Comparison of ENCODE assay signal across 8 mouse cellular contexts in genomic region chr2:160733131-160733531, GRCm38 (mm10). TPM values are rescaled to one million over a fixed set of nuclear protein-coding genes. Genes with fewer than 3 reads are reported as not detected.
DNase-seq lines count a peak whose midpoint lies in the region; ATAC-seq and TF ChIP-seq lines count a peak whose summit lies in the region.

No protein-coding gene starts in this region.

- H3K4me3 ChIP-seq in CH12.LX (replicated peaks in 1 of 3; ENCODE audit: low read depth in 2 of 3, low read length in 2 of 3, poor library complexity in 1 of 3): peak overlapping the region in 2 of 3 experiments; percentile 61 to 82
- H3K4me3 ChIP-seq in hindbrain, embryonic 13.5 days: peak overlapping the region; percentile 88
- H3K4me3 ChIP-seq in midbrain, embryonic 14.5 days (replicated peaks; ENCODE audit: low read depth, low read length): peak overlapping the region; percentile 89

- peak overlapping the region; percentile 68 for H3K4me2 ChIP-seq in CH12.LX (ENCODE audit: insufficient read depth, low read depth, poor library complexity, severe bottlenecking)
- peak overlapping the region; percentile 94 for H3K4me2 ChIP-seq in hindbrain, embryonic 13.5 days
- H3K4me2 ChIP-seq in midbrain, embryonic 14.5 days (ENCODE audit: low read length): peak overlapping the region; percentile 75

- TF ChIP-seq CTCF in CH12.LX (conservative IDR thresholded peaks at IDR 0.05 in 1 of 2, IDR thresholded peaks at IDR 0.05 in 1 of 2; ENCODE audit: low read depth in 2 of 2, low read length in 2 of 2): no peak

- no peak for TF ChIP-seq POLR2A in CH12.LX (IDR thresholded peaks at IDR 0.05; ENCODE audit: low read depth, low read length)

- peaks cover 0 to 32% of the 10 kb centered on the region in 2 experiments for H3K36me3 ChIP-seq in CH12.LX (replicated peaks in 1 of 2; ENCODE audit: control insufficient read depth in 1 of 2, insufficient read depth in 1 of 2, low read length in 1 of 2)
- H3K36me3 ChIP-seq in hindbrain, embryonic 13.5 days: peaks cover 38% of the 10 kb centered on the region
- peaks cover 31% of the 10 kb centered on the region for H3K36me3 ChIP-seq in midbrain, embryonic 14.5 days (ENCODE audit: control insufficient read depth, insufficient read depth, low read length)

- H3K79me2 ChIP-seq in CH12.LX (replicated peaks; ENCODE audit: control insufficient read depth, extremely low read depth, insufficient read depth, poor library complexity, severe bottlenecking): no peaks in the 10 kb centered on the region; the same call in 1 of the 2 replicates

- TF ChIP-seq EP300 in CH12.LX (IDR thresholded peaks at IDR 0.05; ENCODE audit: low read length): no peak

- H3K27me3 ChIP-seq in CH12.LX (replicated peaks): peaks cover 2% of the 10 kb centered on the region
- H3K27me3 ChIP-seq in hindbrain, embryonic 13.5 days: no peaks in the 10 kb centered on the region
- no peaks in the 10 kb centered on the region for H3K27me3 ChIP-seq in midbrain, embryonic 14.5 days (ENCODE audit: control insufficient read depth, insufficient read depth, low read length)

- ATAC-seq in hindbrain, embryonic 13.5 days (ENCODE audit: low FRiP score): no peak
- no peak for ATAC-seq in midbrain, embryonic 14.5 days (ENCODE audit: low FRiP score, low TSS enrichment)

- no peak for TF ChIP-seq RAD21 in CH12.LX (IDR thresholded peaks at IDR 0.05; ENCODE audit: low read depth, low read length)

- dilution Hi-C loops in CH12.LX (cut with MboI; ENCODE audit: extremely low pct_ligation_motif_present, extremely low pct_unique_long_range_greater_than_20kb, low sequenced_read_pairs): no loop called here

- in situ Hi-C loops in CH12.LX (cut with MboI; ENCODE audit: low pct_ligation_motif_present, low pct_unique_long_range_greater_than_20kb, low sequenced_read_pairs): no loop called here

- intact Hi-C loops in gastrocnemius, postnatal 14 days (cut with DNase I; ENCODE audit: low total_unique reads): no loop called here

- peak overlapping the region; percentile 61; the same call in 1 of the 2 replicates for H3K9ac ChIP-seq in CH12.LX (ENCODE audit: insufficient read depth, low read depth)
- peak overlapping the region; percentile 99 for H3K9ac ChIP-seq in hindbrain, embryonic 13.5 days
- peak overlapping the region; percentile 100 for H3K9ac ChIP-seq in midbrain, embryonic 14.5 days (replicated peaks; ENCODE audit: low read length)

- peaks cover 2% of the 10 kb centered on the region for H3K9me3 ChIP-seq in CH12.LX (replicated peaks; ENCODE audit: low read length)
- H3K9me3 ChIP-seq in hindbrain, embryonic 13.5 days: no peaks in the 10 kb centered on the region
- no peaks in the 10 kb centered on the region for H3K9me3 ChIP-seq in midbrain, embryonic 14.5 days (ENCODE audit: control insufficient read depth, low read length)

- 63% methylated on average over 7 of the region's 7 CpGs for WGBS in hindbrain, embryonic 13.5 days
- WGBS in midbrain, embryonic 14.5 days: 80% methylated on average over 7 of the region's 7 CpGs

- peak; percentile 4 for DNase-seq in gastrocnemius, postnatal 25 days
- no peak for DNase-seq in gastrocnemius, postnatal 4 days (ENCODE audit: low spot score in 2 of 2)
- no peak for DNase-seq in CH12.LX (ENCODE audit: extremely low read depth)
- DNase-seq in midbrain, embryonic 14.5 days: no peak
- DNase-seq in layer of hippocampus, adult 11-12 months (ENCODE audit: low spot score): no peak
- DNase-seq in cerebellum, postnatal 36 days: no peak
- no peak for DNase-seq in gastrocnemius, postnatal 14 days

- H3K4me1 ChIP-seq in CH12.LX (ENCODE audit: control insufficient read depth in 1 of 2, insufficient read depth in 2 of 2): peaks cover 7 to 64% of the 10 kb centered on the region in 2 experiments
- peaks cover 74% of the 10 kb centered on the region for H3K4me1 ChIP-seq in hindbrain, embryonic 13.5 days (replicated peaks)
- peaks cover 39% of the 10 kb centered on the region for H3K4me1 ChIP-seq in midbrain, embryonic 14.5 days (ENCODE audit: control insufficient read depth, insufficient read depth, low read length)

- H3K27ac ChIP-seq in CH12.LX (ENCODE audit: insufficient read depth, low read depth): no peak overlapping the region
- no peak overlapping the region for H3K27ac ChIP-seq in hindbrain, embryonic 13.5 days
- H3K27ac ChIP-seq in midbrain, embryonic 14.5 days (replicated peaks; ENCODE audit: low read depth, low read length): 0 out of 2 replicates have a peak overlapping the region, but pooled peaks have one; percentile 2

TF ChIP-seq in CH12.LX, 34 proteins besides CTCF, POLR2A, EP300 and RAD21:
- TF ChIP-seq UBTF (IDR thresholded peaks at IDR 0.05; ENCODE audit: low read depth, low read length) (no peak), ETS1 (conservative IDR thresholded peaks at IDR 0.05; ENCODE audit: low read depth, low read length) (no peak)

RNA-seq across cellular contexts. Expression of gene Plcg1, which starts 2.0 kb away (rescaled TPM):
- total RNA-seq in gastrocnemius, postnatal 25 days (2021): 10 to 100 TPM; 19.8 to 24.5 TPM
- 10 to 100 TPM; 83.0 to 96.6 TPM for total RNA-seq in gastrocnemius, postnatal 4 days (2021)
- total RNA-seq in CH12.LX (2012; rRNA removed) (16.9 and 28.1 TPM in 2 replicates), CH12.LX (2014; rRNA removed) (15.5 and 16.1 TPM in 2 replicates)
- polyA plus RNA-seq in CH12.LX (2012; ENCODE audit: insufficient read length, low read depth): 16.6 and 17.6 TPM in 2 replicates
- polyA plus RNA-seq in hindbrain, embryonic 13.5 days (2015; fragmentation: Nextera tagmentation; extraction: Ambion mirVana): 67.9 and 68.8 TPM in 2 replicates
- 51.7 and 68.8 TPM in 2 replicates for polyA plus RNA-seq in midbrain, embryonic 14.5 days (2014; fragmentation: Nextera tagmentation; extraction: Ambion mirVana)
- 10 to 100 TPM; 28.5 to 36.3 TPM for total RNA-seq in gastrocnemius, postnatal 14 days (2021)
